ENCODE assay signal across 8 mouse cellular contexts in genomic region chr1:86581692-86582450, GRCm38 (mm10). TPM values are rescaled to one million over a fixed set of nuclear protein-coding genes. Genes with fewer than 3 reads are reported as not detected.
A peak's percentile ranks its signal among the peaks of the same experiment; 100 is the strongest.
DNase-seq lines count a peak whose midpoint lies in the region; ATAC-seq and TF ChIP-seq lines count a peak whose summit lies in the region.

No protein-coding gene starts in this region.

- intact Hi-C loops in left cerebral cortex, postnatal 10 days (cut with DNase I), result no loop called here

- 2% methylated on average over 34 of the region's 38 CpGs for WGBS in embryonic facial prominence, embryonic 11.5 days
- WGBS in hindbrain, embryonic 12.5 days, result 2% methylated on average over 34 of the region's 38 CpGs
- WGBS in liver, adult 2 months, result 4% methylated on average over 36 of the region's 38 CpGs
- WGBS in midbrain, embryonic 16.5 days, result 1% methylated on average over 33 of the region's 38 CpGs

- no peak for TF ChIP-seq POLR2A in liver, adult 2 months (IDR thresholded peaks at IDR 0.05; ENCODE audit: extremely low read depth, insufficient read depth, low read length)

- no peak overlapping the region for H3K27ac ChIP-seq in embryonic facial prominence, embryonic 11.5 days (replicated peaks; ENCODE audit: low read depth, low read length)
- H3K27ac ChIP-seq in hindbrain, embryonic 12.5 days, result peak overlapping the region; percentile 75
- peak overlapping the region; percentile 34; the same call in 1 of the 2 replicates for H3K27ac ChIP-seq in liver, adult 2 months (replicated peaks; ENCODE audit: insufficient read depth, low read depth, low read length)
- H3K27ac ChIP-seq in midbrain, embryonic 16.5 days (ENCODE audit: low read length), result peak overlapping the region; percentile 68

- H3K9ac ChIP-seq in embryonic facial prominence, embryonic 11.5 days (replicated peaks; ENCODE audit: low read length), result peak overlapping the region; percentile 88
- H3K9ac ChIP-seq in hindbrain, embryonic 12.5 days, result peak overlapping the region; percentile 93
- H3K9ac ChIP-seq in liver, adult 2 months (ENCODE audit: low read depth, low read length), result peak overlapping the region; percentile 82
- peak overlapping the region; percentile 86 for H3K9ac ChIP-seq in midbrain, embryonic 16.5 days (ENCODE audit: low read depth, low read length)

- H3K79me2 ChIP-seq in liver, adult 2 months (ENCODE audit: control insufficient read depth, insufficient read depth, low read length), result peaks cover 5% of the 10 kb centered on the region; the same call in 1 of the 2 replicates

- no peaks in the 10 kb centered on the region for H3K36me3 ChIP-seq in embryonic facial prominence, embryonic 11.5 days (replicated peaks; ENCODE audit: control insufficient read depth, insufficient read depth, low read depth, low read length)
- H3K36me3 ChIP-seq in hindbrain, embryonic 12.5 days, result no peaks in the 10 kb centered on the region
- no peaks in the 10 kb centered on the region for H3K36me3 ChIP-seq in liver, adult 2 months (ENCODE audit: control insufficient read depth, insufficient read depth, low read length)
- H3K36me3 ChIP-seq in midbrain, embryonic 16.5 days (ENCODE audit: control insufficient read depth, insufficient read depth, low read length), result no peaks in the 10 kb centered on the region

- peak; percentile 86 for ATAC-seq in embryonic facial prominence, embryonic 11.5 days (replicated peaks; ENCODE audit: insufficient number of reproducible peaks, low FRiP score, low TSS enrichment, low read depth)
- ATAC-seq in hindbrain, embryonic 12.5 days (ENCODE audit: low FRiP score), result peak; percentile 82
- ATAC-seq in midbrain, embryonic 16.5 days, result peak; percentile 82

- no peaks in the 10 kb centered on the region for H3K9me3 ChIP-seq in embryonic facial prominence, embryonic 11.5 days (replicated peaks; ENCODE audit: control insufficient read depth, low read length)
- H3K9me3 ChIP-seq in hindbrain, embryonic 12.5 days (replicated peaks), result no peaks in the 10 kb centered on the region
- no peaks in the 10 kb centered on the region for H3K9me3 ChIP-seq in midbrain, embryonic 16.5 days (replicated peaks; ENCODE audit: control insufficient read depth, low read length, poor library complexity, severe bottlenecking)

- peak; percentile 16 to 71 for DNase-seq in left cerebral cortex, postnatal 10 days (ENCODE audit: extremely low spot score in 1 of 2, low spot score in 2 of 2)
- DNase-seq in left cerebral cortex, adult 9 months (ENCODE audit: low spot score in 2 of 2), result no peak
- DNase-seq in R1 (ENCODE audit: low read depth, low spot score), result peak; percentile 19
- peak; percentile 73 for DNase-seq in embryonic facial prominence, embryonic 11.5 days (ENCODE audit: low spot score)
- DNase-seq in liver, adult 2 months (ENCODE audit: extremely low read depth, low read depth, low spot score), result no peak
- DNase-seq in c-Kit-positive CD71-positive TER-119-positive erythroid progenitor cells, embryonic 14.5 days (ENCODE audit: low spot score), result no peak

- H3K4me1 ChIP-seq in embryonic facial prominence, embryonic 11.5 days (ENCODE audit: control insufficient read depth, insufficient read depth, low read length), result no peaks in the 10 kb centered on the region
- H3K4me1 ChIP-seq in hindbrain, embryonic 12.5 days, result peaks cover 12% of the 10 kb centered on the region
- H3K4me1 ChIP-seq in liver, adult 2 months (ENCODE audit: control insufficient read depth, insufficient read depth, low read length), result peaks cover 5% of the 10 kb centered on the region
- H3K4me1 ChIP-seq in midbrain, embryonic 16.5 days (ENCODE audit: control insufficient read depth, insufficient read depth, low read length), result peaks cover 14% of the 10 kb centered on the region

- TF ChIP-seq CTCF in liver, adult 2 months (IDR thresholded peaks at IDR 0.05; ENCODE audit: low read depth, low read length), result no peak

- H3K4me3 ChIP-seq in embryonic facial prominence, embryonic 11.5 days (ENCODE audit: low read depth, low read length), result peak overlapping the region; percentile 88
- peak overlapping the region; percentile 85 for H3K4me3 ChIP-seq in hindbrain, embryonic 12.5 days
- peak overlapping the region; percentile 82 for H3K4me3 ChIP-seq in liver, adult 2 months (ENCODE audit: insufficient read depth, low read depth, low read length)
- H3K4me3 ChIP-seq in midbrain, embryonic 16.5 days (ENCODE audit: low read depth, low read length), result peak overlapping the region; percentile 65

- H3K27me3 ChIP-seq in embryonic facial prominence, embryonic 11.5 days (ENCODE audit: control insufficient read depth, insufficient read depth, low read length), result no peaks in the 10 kb centered on the region
- no peaks in the 10 kb centered on the region for H3K27me3 ChIP-seq in hindbrain, embryonic 12.5 days
- H3K27me3 ChIP-seq in liver, adult 2 months (ENCODE audit: control insufficient read depth, insufficient read depth, low read length), result no peaks in the 10 kb centered on the region
- no peaks in the 10 kb centered on the region for H3K27me3 ChIP-seq in midbrain, embryonic 16.5 days (ENCODE audit: control insufficient read depth, insufficient read depth, low read depth, low read length)

- H3K4me2 ChIP-seq in embryonic facial prominence, embryonic 11.5 days (ENCODE audit: low read depth, low read length), result peak overlapping the region; percentile 79
- H3K4me2 ChIP-seq in hindbrain, embryonic 12.5 days (replicated peaks), result peak overlapping the region; percentile 87
- peak overlapping the region; percentile 69 for H3K4me2 ChIP-seq in midbrain, embryonic 16.5 days (ENCODE audit: low read length)

RNA-seq across cellular contexts. Expression of gene Pde6d, which starts 0.6 kb away (rescaled TPM):
- total RNA-seq in left cerebral cortex, postnatal 10 days (2021), result 10 to 100 TPM; 62.6 to 67.4 TPM
- polyA plus RNA-seq in embryonic facial prominence, embryonic 11.5 days (2014; fragmentation: Nextera tagmentation; extraction: Ambion mirVana), result 85.4 and 88.4 TPM in 2 replicates
- 93.7 and 100 TPM in 2 replicates for polyA plus RNA-seq in hindbrain, embryonic 12.5 days (2016; fragmentation: Nextera tagmentation; extraction: Ambion mirVana)
- total RNA-seq in liver, adult 2 months (2014; rRNA removed), result 3.8 and 5.3 TPM in 2 replicates
- 4.7 TPM in 2 replicates for polyA plus RNA-seq in liver, adult 2 months (2012; rRNA removed)
- 105 and 109 TPM in 2 replicates for polyA plus RNA-seq in midbrain, embryonic 16.5 days (2015; fragmentation: Nextera tagmentation; extraction: Ambion mirVana)

RNA-seq across cellular contexts. Expression of gene Cops7b, which starts 0.8 kb away (rescaled TPM):
- 10 to 100 TPM; 27.5 to 30.6 TPM for total RNA-seq in left cerebral cortex, postnatal 10 days (2021)
- polyA plus RNA-seq in embryonic facial prominence, embryonic 11.5 days (2014; fragmentation: Nextera tagmentation; extraction: Ambion mirVana), result 56.5 and 58.8 TPM in 2 replicates
- polyA plus RNA-seq in hindbrain, embryonic 12.5 days (2016; fragmentation: Nextera tagmentation; extraction: Ambion mirVana), result 60.2 and 60.6 TPM in 2 replicates
- 5.0 and 6.0 TPM in 2 replicates for total RNA-seq in liver, adult 2 months (2014; rRNA removed)
- 13.4 and 20.2 TPM in 2 replicates for polyA plus RNA-seq in liver, adult 2 months (2012; rRNA removed)
- 63.0 and 64.9 TPM in 2 replicates for polyA plus RNA-seq in midbrain, embryonic 16.5 days (2015; fragmentation: Nextera tagmentation; extraction: Ambion mirVana)

RNA-seq across cellular contexts. Expression of gene Ptma, which starts 55.3 kb away (rescaled TPM):
- 100 to 1,000 TPM; 438 to 477 TPM for total RNA-seq in left cerebral cortex, postnatal 10 days (2021)
- 4,004 and 4,291 TPM in 2 replicates for polyA plus RNA-seq in embryonic facial prominence, embryonic 11.5 days (2014; fragmentation: Nextera tagmentation; extraction: Ambion mirVana)
- 2,735 and 2,863 TPM in 2 replicates for polyA plus RNA-seq in hindbrain, embryonic 12.5 days (2016; fragmentation: Nextera tagmentation; extraction: Ambion mirVana)
- 259 and 274 TPM in 2 replicates for total RNA-seq in liver, adult 2 months (2014; rRNA removed)
- 214 and 240 TPM in 2 replicates for polyA plus RNA-seq in liver, adult 2 months (2012; rRNA removed)
- 1,375 and 1,671 TPM in 2 replicates for polyA plus RNA-seq in midbrain, embryonic 16.5 days (2015; fragmentation: Nextera tagmentation; extraction: Ambion mirVana)

Comparison
In these comparisons a context has a peak if more than half of its experiments do, and no peak if none do; other contexts are left out.
1. DNase-seq: peak in left cerebral cortex, postnatal 10 days (2 of 2), R1 (single experiment) and embryonic facial prominence, embryonic 11.5 days (single experiment); none in left cerebral cortex, adult 9 months (0 of 2), liver, adult 2 months (single experiment) and c-Kit-positive CD71-positive TER-119-positive erythroid progenitor cells, embryonic 14.5 days (single experiment).
2. RNA of gene Pde6d, which starts 0.6 kb away (polyA plus RNA-seq): 105 to 109 TPM in midbrain, embryonic 16.5 days, 93.7 to 100 TPM in hindbrain, embryonic 12.5 days and 85.4 to 88.4 TPM in embryonic facial prominence, embryonic 11.5 days; 4.7 TPM in liver, adult 2 months; every median in the first group is over 10 times any median in the second.
3. Peak in every context shown above with its lines, with median percentiles within 50 percentile points of each other: ATAC-seq, H3K4me2 ChIP-seq, H3K4me3 ChIP-seq and H3K9ac ChIP-seq.